Mouse (Mus musculus): ENCODE results near the gene Gm20509. TPM values are rescaled to one million over a fixed set of nuclear protein-coding genes. Genes with fewer than 3 reads are reported as not detected.
"Not testable (repeated sequence)": the region's sequence is repeated elsewhere in the genome, so short reads cannot be mapped to it uniquely, and the experiment has no call there.

Gene Gm20509
- polyA plus RNA-seq (2015; fragmentation: Nextera tagmentation; extraction: Ambion mirVana) = not detected in 2 replicates

GRCm38 (mm10) chr9:73102181-73102580, at the start of gene Gm20509:
Gm20509 (plus strand) TSS chr9:73102470.
- H3K27me3 ChIP-seq = peaks cover 41% of the 10 kb centered on the region
- H3K4me1 ChIP-seq (replicated peaks) = peaks cover 8% of the 10 kb centered on the region
- peak within 1 kb of the TSS; percentile 38 for H3K9ac ChIP-seq
- H3K4me3 ChIP-seq = peak within 1 kb of the TSS; percentile 49
- peak within 1 kb of the TSS; percentile 89 for H3K4me2 ChIP-seq
- H3K27ac ChIP-seq = no peak within 1 kb of the TSS
- no peaks in the 10 kb centered on the region for H3K9me3 ChIP-seq (replicated peaks)
- 88% methylated on average over 4 of the region's 4 CpGs for WGBS
- H3K36me3 ChIP-seq = no peaks in the 10 kb centered on the region
- no peak for ATAC-seq (replicated peaks; ENCODE audit: insufficient number of reproducible peaks, insufficient read depth, low FRiP score, low read depth)

GRCm38 (mm10) chr9:73055441-73055911, 46.8 kb upstream of the Gm20509 start:
- Histone ChIP-seq H3K27me3 (no peaks in the 10 kb centered on the region), H3K4me3 (no peak overlapping the region), H3K9me3 (replicated peaks) (no peaks in the 10 kb centered on the region), H3K36me3 (no peaks in the 10 kb centered on the region), H3K9ac (no peak overlapping the region), H3K4me2 (no peak overlapping the region), H3K27ac (no peak overlapping the region), H3K4me1 (replicated peaks) (no peaks in the 10 kb centered on the region)
- no peak for ATAC-seq (replicated peaks; ENCODE audit: insufficient number of reproducible peaks, insufficient read depth, low FRiP score, low read depth)
- WGBS = 56% methylated on average over 10 of the region's 10 CpGs

GRCm38 (mm10) chr9:73059224-73059623, 43.0 kb upstream of the Gm20509 start:
- no peaks in the 10 kb centered on the region for H3K9me3 ChIP-seq (replicated peaks)
- no peaks in the 10 kb centered on the region for H3K27me3 ChIP-seq
- WGBS = 82% methylated on average over 4 of the region's 4 CpGs
- H3K27ac ChIP-seq = no peak overlapping the region
- H3K36me3 ChIP-seq = no peaks in the 10 kb centered on the region
- ATAC-seq (replicated peaks; ENCODE audit: insufficient number of reproducible peaks, insufficient read depth, low FRiP score, low read depth) = no peak
- H3K4me1 ChIP-seq (replicated peaks) = peaks cover 3% of the 10 kb centered on the region
- no peak overlapping the region for H3K9ac ChIP-seq
- H3K4me2 ChIP-seq = no peak overlapping the region
- H3K4me3 ChIP-seq = no peak overlapping the region

- Histone ChIP-seq H3K27me3 (no peaks in the 10 kb centered on the region), H3K27ac (no peak overlapping the region), H3K4me2 (peak overlapping the region; percentile 36), H3K9ac (no peak overlapping the region), H3K4me1 (replicated peaks) (peaks cover 19% of the 10 kb centered on the region), H3K36me3 (no peaks in the 10 kb centered on the region; the same call in 1 of the 2 replicates), H3K9me3 (replicated peaks) (no peaks in the 10 kb centered on the region), H3K4me3 (no peak overlapping the region)
- 28% methylated on average over 15 of the region's 15 CpGs for WGBS
- no peak; the same call in 1 of the 2 replicates for ATAC-seq (replicated peaks; ENCODE audit: insufficient number of reproducible peaks, insufficient read depth, low FRiP score, low read depth)
These were observed 38.5 kb upstream of the Gm20509 start for GRCm38 (mm10) chr9:73063621-73064290.

GRCm38 (mm10) chr9:73067086-73067485, 35.2 kb upstream of the Gm20509 start:
- H3K36me3 ChIP-seq = no peaks in the 10 kb centered on the region; the same call in 1 of the 2 replicates
- H3K4me3 ChIP-seq = peak overlapping the region; percentile 17; the same call in 1 of the 2 replicates
- H3K27ac ChIP-seq = no peak overlapping the region
- no peaks in the 10 kb centered on the region for H3K27me3 ChIP-seq
- H3K4me1 ChIP-seq (replicated peaks) = peaks cover 19% of the 10 kb centered on the region
- WGBS = 25% methylated on average over 10 of the region's 10 CpGs
- no peak overlapping the region for H3K9ac ChIP-seq
- H3K9me3 ChIP-seq (replicated peaks) = no peaks in the 10 kb centered on the region
- H3K4me2 ChIP-seq = peak overlapping the region; percentile 51
- no peak; the same call in 1 of the 2 replicates for ATAC-seq (replicated peaks; ENCODE audit: insufficient number of reproducible peaks, insufficient read depth, low FRiP score, low read depth)

GRCm38 (mm10) chr9:73068230-73068679, 34.0 kb upstream of the Gm20509 start:
- no peak overlapping the region for H3K4me3 ChIP-seq

GRCm38 (mm10) chr9:73068688-73069087, 33.6 kb upstream of the Gm20509 start:
- Histone ChIP-seq H3K4me3 (no peak overlapping the region), H3K9ac (no peak overlapping the region), H3K27me3 (no peaks in the 10 kb centered on the region), H3K4me1 (replicated peaks) (peaks cover 17% of the 10 kb centered on the region), H3K36me3 (no peaks in the 10 kb centered on the region; the same call in 1 of the 2 replicates), H3K9me3 (replicated peaks) (no peaks in the 10 kb centered on the region), H3K27ac (peak overlapping the region; percentile 44; the same call in 1 of the 2 replicates), H3K4me2 (no peak overlapping the region)
- WGBS = 67% methylated on average over 6 of the region's 6 CpGs
- ATAC-seq (replicated peaks; ENCODE audit: insufficient number of reproducible peaks, insufficient read depth, low FRiP score, low read depth) = no peak

More at GRCm38 (mm10) chr9:73068230-73068679, 34.0 kb upstream of the Gm20509 start:
- Histone ChIP-seq H3K27ac (peak overlapping the region; percentile 44), H3K4me2 (peak overlapping the region; percentile 51; the same call in 1 of the 2 replicates), H3K36me3 (no peaks in the 10 kb centered on the region; the same call in 1 of the 2 replicates), H3K9me3 (replicated peaks) (no peaks in the 10 kb centered on the region), H3K27me3 (no peaks in the 10 kb centered on the region), H3K4me1 (replicated peaks) (peaks cover 19% of the 10 kb centered on the region), H3K9ac (no peak overlapping the region)
- peak; percentile 56 for ATAC-seq (replicated peaks; ENCODE audit: insufficient number of reproducible peaks, insufficient read depth, low FRiP score, low read depth)
- WGBS = 20% methylated on average over 6 of the region's 6 CpGs

GRCm38 (mm10) chr9:73070971-73071659, 31.2 kb upstream of the Gm20509 start:
- Histone ChIP-seq H3K4me1 (replicated peaks) (peaks cover 15% of the 10 kb centered on the region), H3K27me3 (no peaks in the 10 kb centered on the region), H3K27ac (peak overlapping the region; percentile 32), H3K9ac (no peak overlapping the region), H3K36me3 (no peaks in the 10 kb centered on the region), H3K4me3 (no peak overlapping the region), H3K4me2 (no peak overlapping the region), H3K9me3 (replicated peaks) (no peaks in the 10 kb centered on the region)
- 54% methylated on average over 10 of the region's 10 CpGs for WGBS
- ATAC-seq (replicated peaks; ENCODE audit: insufficient number of reproducible peaks, insufficient read depth, low FRiP score, low read depth) = peak; percentile 37; the same call in 1 of the 2 replicates

GRCm38 (mm10) chr9:73072426-73072825, 29.8 kb upstream of the Gm20509 start:
- no peaks in the 10 kb centered on the region for H3K27me3 ChIP-seq
- H3K9ac ChIP-seq = no peak overlapping the region
- H3K4me1 ChIP-seq (replicated peaks) = peaks cover 10% of the 10 kb centered on the region
- H3K4me2 ChIP-seq = no peak overlapping the region
- H3K9me3 ChIP-seq (replicated peaks) = no peaks in the 10 kb centered on the region
- ATAC-seq (replicated peaks; ENCODE audit: insufficient number of reproducible peaks, insufficient read depth, low FRiP score, low read depth) = no peak
- WGBS = 73% methylated on average over 8 of the region's 8 CpGs
- no peak overlapping the region for H3K4me3 ChIP-seq
- no peaks in the 10 kb centered on the region for H3K36me3 ChIP-seq
- no peak overlapping the region for H3K27ac ChIP-seq

GRCm38 (mm10) chr9:73073169-73073568, 29.1 kb upstream of the Gm20509 start:
- 87% methylated on average over 5 of the region's 5 CpGs for WGBS
- peaks cover 3% of the 10 kb centered on the region for H3K4me1 ChIP-seq (replicated peaks)
- no peaks in the 10 kb centered on the region for H3K27me3 ChIP-seq
- no peak for ATAC-seq (replicated peaks; ENCODE audit: insufficient number of reproducible peaks, insufficient read depth, low FRiP score, low read depth)
- H3K27ac ChIP-seq = no peak overlapping the region
- H3K4me2 ChIP-seq = no peak overlapping the region
- H3K36me3 ChIP-seq = no peaks in the 10 kb centered on the region
- H3K9ac ChIP-seq = no peak overlapping the region
- H3K4me3 ChIP-seq = no peak overlapping the region
- no peaks in the 10 kb centered on the region for H3K9me3 ChIP-seq (replicated peaks)

GRCm38 (mm10) chr9:73079349-73079748, 22.9 kb upstream of the Gm20509 start:
- H3K4me3 ChIP-seq; H3K36me3 ChIP-seq; H3K27me3 ChIP-seq; H3K9ac ChIP-seq; H3K4me2 ChIP-seq; H3K27ac ChIP-seq; H3K4me1 ChIP-seq (replicated peaks); H3K9me3 ChIP-seq (replicated peaks); ATAC-seq (replicated peaks; ENCODE audit: insufficient number of reproducible peaks, insufficient read depth, low FRiP score, low read depth): not testable (repeated sequence)
- 79% methylated on average over 11 of the region's 12 CpGs for WGBS
